Mouse (Mus musculus): ENCODE measurements around the gene Hecw2.

The Hecw2 gene

GRCm38 (mm10) chr1:53889806-53890205, 305.2 kb downstream of the Hecw2 start:
- DNase-seq (ENCODE audit: low spot score), result no peak

GRCm38 (mm10) chr1:53882480-53882879, 312.5 kb downstream of the Hecw2 start:
- DNase-seq (ENCODE audit: low spot score), result no peak

DNA sequence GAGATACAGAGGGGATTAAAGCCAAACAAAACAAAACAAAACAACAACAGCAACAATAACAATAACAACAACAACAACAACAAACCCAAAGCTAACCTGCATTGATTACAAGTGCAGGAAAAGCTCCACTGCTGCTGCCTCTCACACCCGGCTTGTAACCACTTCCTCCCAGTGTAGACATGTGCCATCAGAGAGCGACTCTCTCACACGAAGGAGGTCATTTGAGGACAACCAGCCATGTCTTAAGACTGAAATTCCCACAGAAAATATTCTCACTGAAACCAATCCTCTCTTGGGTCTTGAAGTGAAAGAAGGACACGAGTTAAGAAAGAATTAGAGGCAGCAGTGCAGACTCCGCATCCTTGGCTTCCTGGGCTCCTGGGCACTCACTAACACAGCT, 319.0 kb downstream of the Hecw2 start:
- no peak for DNase-seq (ENCODE audit: low spot score)

GRCm38 (mm10) chr1:53867316-53867715, 327.7 kb downstream of the Hecw2 start:
- no peak for DNase-seq (ENCODE audit: low spot score)

DNA sequence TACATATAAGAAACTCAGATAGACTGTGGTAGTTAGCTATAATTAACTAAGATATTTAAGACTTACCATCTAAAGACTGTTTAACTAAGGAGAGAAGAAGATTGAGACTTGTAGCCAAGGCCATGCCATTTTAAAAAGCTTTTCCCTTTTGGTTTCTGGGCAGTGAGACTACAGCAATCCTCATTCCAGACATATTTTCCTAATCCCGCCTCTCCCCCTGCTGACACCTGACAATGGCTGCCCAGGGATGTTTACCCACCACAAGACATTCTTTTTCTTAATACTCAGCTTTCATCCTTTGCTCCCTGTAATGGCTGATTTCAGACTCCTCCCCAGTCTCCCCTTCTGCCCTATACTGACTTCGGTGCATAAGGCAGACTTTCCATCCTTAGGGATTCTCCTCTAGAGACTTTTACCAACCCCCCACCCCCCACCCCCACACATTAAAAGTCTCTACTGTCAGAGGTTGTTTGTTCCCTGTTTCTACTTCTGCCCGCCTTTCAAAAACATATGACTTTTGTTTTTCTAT, 328.5 kb downstream of the Hecw2 start:
- DNase-seq (ENCODE audit: low spot score), result no peak

GRCm38 (mm10) chr1:53864046-53864445, 330.9 kb downstream of the Hecw2 start:
- no peak for DNase-seq (ENCODE audit: low spot score)

DNA sequence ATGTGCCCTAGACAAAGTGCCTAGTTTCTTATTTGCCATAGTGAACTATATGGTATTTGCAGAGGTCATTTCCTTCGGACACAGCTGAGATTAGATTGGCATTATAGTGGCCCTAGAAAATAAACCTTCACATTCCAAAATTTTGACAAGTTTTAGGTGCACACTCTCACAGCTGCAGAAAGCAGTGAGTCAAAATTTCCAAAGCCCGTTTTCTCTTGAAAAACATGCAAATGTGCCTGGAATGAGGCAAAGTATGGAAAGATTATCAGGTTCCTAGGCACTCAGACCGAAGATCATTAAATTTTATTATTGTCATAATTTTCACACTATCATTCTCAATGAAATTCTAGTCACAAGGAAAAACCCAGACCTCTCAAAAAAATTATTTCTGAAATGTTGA, 334.4 kb downstream of the Hecw2 start:
- DNase-seq (ENCODE audit: low spot score), result no peak

DNA sequence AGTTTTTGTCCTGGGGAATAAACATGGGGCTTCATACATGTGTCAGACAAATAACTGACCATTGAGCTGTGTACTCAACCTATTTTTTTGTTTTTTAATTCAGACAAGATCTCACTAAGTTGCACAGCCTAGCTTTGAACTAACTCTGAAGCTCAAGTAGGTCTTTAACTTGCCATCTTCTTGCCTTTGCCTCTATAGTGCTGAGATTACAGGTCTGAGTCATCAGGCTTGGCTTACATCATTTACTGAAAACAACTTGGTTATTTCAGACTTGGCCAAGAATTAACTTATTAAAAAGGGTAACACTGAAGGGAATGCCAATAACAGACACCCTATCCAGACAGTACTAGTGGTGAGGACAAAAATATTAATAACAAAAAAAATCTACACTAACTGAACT, 335.8 kb downstream of the Hecw2 start:
- DNase-seq (ENCODE audit: low spot score), result no peak

GRCm38 (mm10) chr1:53856501-53857103, 338.4 kb downstream of the Hecw2 start:
- no peak for DNase-seq (ENCODE audit: low spot score)

DNA sequence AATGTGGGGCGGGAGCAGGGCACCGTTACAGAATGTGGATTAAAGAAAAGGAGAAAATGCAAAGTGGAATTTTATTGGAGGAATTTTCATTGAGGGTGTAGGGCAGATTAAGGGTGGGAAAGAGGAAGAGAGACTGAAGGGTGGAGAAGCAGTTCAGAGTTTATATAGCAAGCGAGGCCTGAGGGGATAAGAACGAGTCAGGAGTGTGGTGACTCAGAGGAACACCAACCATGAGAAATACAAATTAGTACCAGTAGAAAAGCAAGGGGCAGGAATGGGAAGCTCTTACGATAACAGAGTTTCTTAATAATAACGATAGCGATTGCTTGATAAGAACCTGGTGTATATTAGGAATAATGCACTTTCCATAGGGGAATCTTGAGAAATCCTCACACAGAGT, 339.2 kb downstream of the Hecw2 start:
- no peak for DNase-seq (ENCODE audit: low spot score)

DNA sequence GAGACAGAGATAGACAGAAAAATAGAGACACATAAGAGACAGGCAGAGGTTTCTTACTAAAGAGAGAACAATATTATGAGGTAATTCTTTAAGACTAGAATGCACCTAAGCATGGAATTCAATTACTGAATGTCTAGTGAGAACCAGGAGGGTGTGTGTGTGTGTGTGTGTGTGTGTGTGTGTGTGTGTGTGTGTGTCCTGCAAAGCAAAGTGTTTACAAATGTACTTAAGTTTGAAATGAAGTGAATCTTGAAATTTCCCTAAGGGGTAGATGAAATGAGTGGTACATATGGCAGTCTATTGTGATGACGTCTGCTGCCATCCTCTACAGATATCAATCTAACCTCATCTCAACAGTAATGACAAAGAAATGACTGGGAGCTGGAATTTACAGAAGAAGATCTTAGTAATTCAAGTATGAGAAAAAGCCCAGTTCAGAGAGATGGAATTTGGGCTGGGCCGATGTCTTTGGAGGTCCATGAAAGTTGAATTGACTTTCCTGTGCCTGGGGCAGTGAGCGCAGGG, 342.8 kb downstream of the Hecw2 start:
- DNase-seq (ENCODE audit: low spot score), result no peak

- DNase-seq (ENCODE audit: low spot score), result no peak
These were observed 343.6 kb downstream of the Hecw2 start for GRCm38 (mm10) chr1:53851334-53851733.

DNA sequence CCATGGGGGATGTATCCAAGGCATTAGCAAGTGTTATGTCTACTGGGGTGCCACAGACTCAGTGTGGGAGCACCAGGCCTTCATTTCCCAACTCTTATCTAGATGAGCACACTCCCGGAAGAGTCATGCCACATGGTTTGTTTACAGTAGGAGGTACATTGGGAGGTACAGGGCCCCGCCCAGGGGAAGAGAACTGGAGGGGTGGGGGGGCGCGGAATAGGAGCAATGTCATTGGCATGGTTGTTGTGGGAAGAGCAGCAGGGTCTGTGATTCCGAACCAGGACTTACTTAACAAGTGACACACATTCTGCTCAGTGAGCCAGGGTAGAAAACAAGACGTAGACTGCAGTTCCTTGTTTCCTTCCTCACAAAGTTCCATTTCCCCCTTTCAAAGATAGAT, 344.1 kb downstream of the Hecw2 start:
- DNase-seq (ENCODE audit: low spot score), result peak; percentile 4

DNA sequence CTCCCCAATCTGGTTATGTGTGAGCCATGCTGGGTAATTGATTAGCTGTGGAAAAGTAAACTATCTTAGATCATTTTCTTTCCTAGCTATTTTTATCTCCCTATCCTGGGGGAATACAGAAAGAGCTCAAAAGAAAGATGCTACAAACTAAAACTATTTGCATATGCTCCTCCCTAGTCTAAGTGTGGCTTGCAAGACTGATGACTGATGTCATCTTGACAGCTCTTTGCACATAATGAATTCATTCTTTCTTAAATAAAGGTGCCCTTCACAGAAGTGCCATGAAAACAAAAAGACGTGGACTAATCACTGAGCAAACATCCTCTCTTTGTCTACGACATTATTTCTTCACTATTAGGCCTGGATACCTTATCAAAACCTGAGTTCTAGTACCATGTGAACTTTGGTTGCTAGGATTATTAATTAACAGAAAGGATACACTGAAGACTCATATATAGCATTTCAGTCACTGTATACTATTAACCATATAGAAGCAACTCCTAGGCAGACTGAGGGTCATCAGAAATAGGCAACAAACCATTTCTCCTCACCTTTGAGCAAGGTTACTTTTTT, 348.2 kb downstream of the Hecw2 start:
- no peak for DNase-seq (ENCODE audit: low spot score)

DNA sequence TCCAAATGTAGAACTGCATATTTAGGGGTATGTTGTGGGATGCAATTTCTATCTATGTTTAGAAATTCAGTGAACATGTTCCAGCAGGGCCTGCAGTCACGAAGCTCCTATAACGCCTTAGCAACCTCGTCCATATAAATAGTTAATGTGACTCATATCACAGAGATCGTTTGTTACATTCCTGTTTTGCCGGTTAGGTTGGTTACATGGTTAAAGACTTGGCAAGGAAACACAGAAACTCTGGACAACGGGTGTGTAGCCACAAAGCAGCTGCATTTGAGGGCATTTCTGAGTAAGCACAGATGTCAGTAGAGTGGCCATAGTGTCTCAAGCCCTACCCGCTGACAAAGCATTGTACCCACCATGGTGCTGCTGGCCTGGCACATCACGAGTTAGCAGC, 349.1 kb downstream of the Hecw2 start:
- no peak for DNase-seq (ENCODE audit: low spot score)

- DNase-seq (ENCODE audit: low spot score), result no peak
These were observed 349.9 kb downstream of the Hecw2 start for GRCm38 (mm10) chr1:53844914-53845612.

GRCm38 (mm10) chr1:53844122-53844913, 350.6 kb downstream of the Hecw2 start:
- no peak for DNase-seq (ENCODE audit: low spot score)

GRCm38 (mm10) chr1:53843051-53843450, 351.9 kb downstream of the Hecw2 start:
- no peak for DNase-seq (ENCODE audit: low spot score)

- no peak for DNase-seq (ENCODE audit: low spot score)
These were observed 353.9 kb downstream of the Hecw2 start for GRCm38 (mm10) chr1:53841080-53841479.

DNA sequence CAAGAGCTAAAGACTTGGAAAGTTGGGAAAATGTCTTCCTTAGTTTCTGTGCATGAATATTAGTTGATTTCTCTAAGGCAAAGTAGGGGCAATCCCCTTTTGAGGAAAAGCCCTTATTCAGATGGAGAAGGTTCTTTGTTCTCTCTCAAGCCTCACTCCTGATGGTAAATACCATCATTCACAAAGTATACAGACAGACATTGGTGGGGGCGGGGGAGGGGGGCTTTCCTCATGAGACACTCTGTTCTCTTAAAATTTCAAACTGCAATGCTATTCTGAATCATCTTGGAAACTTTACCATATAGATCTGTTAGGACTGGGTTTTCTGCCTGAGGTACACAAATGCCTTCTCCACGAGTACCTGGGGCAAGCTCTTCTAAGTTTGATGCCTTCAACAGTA, 355.6 kb downstream of the Hecw2 start:
- no peak for DNase-seq (ENCODE audit: low spot score)

DNA sequence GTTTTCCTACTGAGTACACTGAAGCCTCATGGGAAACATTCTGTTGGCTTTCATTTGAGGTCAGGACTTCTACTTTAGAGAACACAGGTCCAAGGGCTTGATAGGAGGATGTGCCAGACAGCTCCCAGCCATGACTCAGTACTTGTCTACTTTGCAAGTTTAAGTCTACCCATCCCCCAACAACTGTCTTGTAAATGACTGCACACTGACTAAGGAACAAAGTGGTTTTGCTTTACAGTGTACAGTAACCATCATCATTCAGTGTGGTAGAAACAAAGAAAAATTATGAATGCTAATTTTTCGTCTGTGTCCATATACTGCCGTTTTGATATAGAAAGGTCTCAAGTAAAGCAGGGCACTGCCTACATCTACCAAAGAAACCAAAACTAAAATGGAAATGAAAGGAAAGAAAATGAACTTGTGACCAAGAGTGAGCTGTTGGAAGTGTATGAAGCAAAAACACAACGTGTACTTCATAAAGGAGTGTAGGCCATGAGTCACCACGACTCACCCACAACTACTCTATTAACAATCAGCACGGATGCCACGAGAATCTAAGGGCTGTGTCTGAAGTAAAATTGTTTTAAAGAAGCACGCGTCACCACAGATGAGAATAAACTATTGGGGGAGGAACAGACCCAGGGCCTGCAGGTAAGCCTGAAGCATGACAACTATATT, 356.6 kb downstream of the Hecw2 start:
- DNase-seq (ENCODE audit: low spot score), result no peak

- DNase-seq (ENCODE audit: low spot score), result no peak
These were observed 364.7 kb downstream of the Hecw2 start for GRCm38 (mm10) chr1:53830286-53830685.

All from c-Kit-positive CD71-positive TER-119-positive erythroid progenitor cells, embryonic 14.5 days (primary cell).